Mouse (Mus musculus) ES-E14 (cell line): ENCODE measurements around the gene Prkcz. TPM values are rescaled to one million over a fixed set of nuclear protein-coding genes. Genes with fewer than 3 reads are reported as not detected.

ENCODE experiments used
- DNase-seq: peaks from one replicate; pipeline ENCODE4 v3.0.0-alpha.2; 2013; ENCODE audit warnings: low read depth, low spot score
- H3K27ac ChIP-seq: 2 replicates; pipeline ENCODE4 v1.5.1; 2012; ENCODE audit warnings: low read depth, mild to moderate bottlenecking, low read length, moderate library complexity, mixed read lengths; ENCODE audit not compliant: poor library complexity, insufficient read depth, severe bottlenecking
- H3K36me3 ChIP-seq: 2 replicates; pipeline ENCODE4 v1.6.1; 2012; ENCODE audit warnings: mild to moderate bottlenecking, low read length, moderate library complexity, mixed read lengths; ENCODE audit not compliant: control insufficient read depth, poor library complexity, insufficient read depth, severe bottlenecking
- H3K4me1 ChIP-seq, 2 experiments: fragments of 150-350 bp in 1 of 2; sonication (generic) in 1 of 2; 2 replicates each; pipeline ENCODE4 v1.6.1; 2012; ENCODE audit warnings: low read length in 2 of 2, mild to moderate bottlenecking in 1 of 2, mixed read lengths in 1 of 2; ENCODE audit not compliant: control insufficient read depth in 2 of 2, insufficient read depth in 2 of 2, poor library complexity in 1 of 2
- H3K4me3 ChIP-seq, 2 experiments: fragments of 150-350 bp in 1 of 2; sonication (generic) in 1 of 2; 2 replicates each; pipeline ENCODE4 v1.5.1; 2012; ENCODE audit warnings: low read length in 2 of 2, low read depth in 1 of 2, mild to moderate bottlenecking in 1 of 2, mixed read lengths in 1 of 2; ENCODE audit not compliant: insufficient read depth in 1 of 2, poor library complexity in 1 of 2, severe bottlenecking in 1 of 2
- H3K9ac ChIP-seq: 2 replicates; pipeline ENCODE4 v1.6.1; 2012; ENCODE audit warnings: low read depth, mild to moderate bottlenecking, low read length, mixed read lengths; ENCODE audit not compliant: poor library complexity, insufficient read depth, severe bottlenecking
- H3K9me3 ChIP-seq: fragments of 150-350 bp; sonication (generic); 2 replicates; pipeline ENCODE4 v1.6.1; 2012; ENCODE audit warnings: low read depth, mild to moderate bottlenecking, low read length; ENCODE audit not compliant: control insufficient read depth, insufficient read depth
- CHD2 ChIP-seq: IDR thresholded peaks from 2 replicates; pipeline ENCODE4 v1.6.1; 2014; ENCODE audit warnings: mild to moderate bottlenecking, low read depth, low read length, inconsistent platforms
- HCFC1 ChIP-seq: IDR thresholded peaks from 2 replicates; pipeline ENCODE4 v1.6.1; 2012; ENCODE audit warnings: low read length, inconsistent platforms, borderline replicate concordance; ENCODE audit not compliant: insufficient read depth
- MAFK ChIP-seq: IDR thresholded peaks from 2 replicates; pipeline ENCODE4 v1.6.1; 2014; ENCODE audit warnings: mild to moderate bottlenecking, low read depth, low read length, inconsistent platforms; ENCODE audit not compliant: insufficient read depth
- ZC3H11A ChIP-seq: IDR thresholded peaks from 2 replicates; pipeline ENCODE4 v1.6.1; 2012; ENCODE audit warnings: low read depth, mild to moderate bottlenecking, inconsistent platforms, low read length, borderline replicate concordance
- ZNF384 ChIP-seq: IDR thresholded peaks from 2 replicates; pipeline ENCODE4 v1.6.1; 2012; ENCODE audit warnings: low read depth, low read length, inconsistent platforms
- in situ Hi-C, 2 experiments: fragments of 600-800 bp; cut with MboI; formaldehyde crosslinking; loops; one replicate each; pipeline ENCODE4 v1.15.1; 2025; ENCODE audit warnings: low sequenced_read_pairs in 2 of 2, inconsistent platforms in 1 of 2; ENCODE audit not compliant: unreplicated experiment in 2 of 2
- total RNA-seq: library from RNA; depleted of rRNA; stranded (reverse); fragments of 300-350 nt; gene quantifications from 2 replicates; pipeline ENCODE4 v1.2.3, GENCODE M21; 2012

Prkcz gene
- total RNA-seq, 1 experiment: 17.0 TPM

GRCm38 (mm10) chr4:155277963-155278362 is 83.2 kb downstream of the Prkcz start:
- Histone ChIP-seq H3K4me3 (no peak overlapping the region), H3K4me1 (peaks cover 0 to 9% of the 10 kb centered on the region in 2 experiments; a peak in 1 of 4 replicates), H3K36me3 (no peaks in the 10 kb centered on the region; the same call in 1 of the 2 replicates), H3K9ac (no peak overlapping the region), H3K27ac (no peak overlapping the region), H3K9me3 (no peaks in the 10 kb centered on the region)
- no peak for DNase-seq
- in situ Hi-C loops: no loop called here
- TF ChIP-seq HCFC1: no peak
- TF ChIP-seq MAFK: no peak
- TF ChIP-seq CHD2: no peak
- no peak for TF ChIP-seq ZC3H11A
- TF ChIP-seq ZNF384: no peak

GRCm38 (mm10) chr4:155274851-155275250 is 86.3 kb downstream of the Prkcz start:
- no peak overlapping the region for H3K9ac ChIP-seq
- in situ Hi-C loops: no loop called here
- H3K4me3 ChIP-seq: no peak overlapping the region
- H3K36me3 ChIP-seq: no peaks in the 10 kb centered on the region
- H3K9me3 ChIP-seq: no peaks in the 10 kb centered on the region
- no peak for TF ChIP-seq ZC3H11A
- TF ChIP-seq MAFK: no peak
- TF ChIP-seq ZNF384: no peak
- no peak for TF ChIP-seq HCFC1
- no peak for TF ChIP-seq CHD2
- peaks cover 0 to 9% of the 10 kb centered on the region in 2 experiments; a peak in 1 of 4 replicates for H3K4me1 ChIP-seq
- no peak for DNase-seq
- H3K27ac ChIP-seq: no peak overlapping the region

DNA sequence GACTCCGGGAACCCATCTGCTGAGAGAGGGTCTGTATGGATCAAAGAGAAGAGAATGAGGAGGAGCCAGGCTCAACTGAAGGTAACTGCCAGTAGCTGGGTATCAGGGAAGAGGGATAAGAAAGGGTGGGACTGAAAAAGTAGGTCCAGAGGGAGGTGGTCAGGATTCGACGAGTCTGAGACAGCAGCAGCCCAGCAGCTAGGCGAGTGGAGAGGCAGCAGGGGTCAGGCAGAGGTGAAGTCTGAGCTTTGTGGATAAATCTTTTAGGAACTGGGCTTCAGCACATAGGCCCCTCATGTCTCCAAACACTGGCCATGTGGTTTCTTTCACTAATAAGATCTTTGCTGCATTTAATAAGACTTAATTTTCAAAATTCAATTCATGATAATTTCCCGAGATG is 86.7 kb downstream of the Prkcz start:
- no peak overlapping the region for H3K9ac ChIP-seq
- in situ Hi-C loops: no loop called here
- no peak overlapping the region for H3K4me3 ChIP-seq
- H3K9me3 ChIP-seq: no peaks in the 10 kb centered on the region
- H3K4me1 ChIP-seq: peaks cover 0 to 9% of the 10 kb centered on the region in 2 experiments; a peak in 1 of 4 replicates
- no peaks in the 10 kb centered on the region for H3K36me3 ChIP-seq
- TF ChIP-seq CHD2 (no peak), ZC3H11A (no peak), HCFC1 (no peak), MAFK (no peak), ZNF384 (no peak)
- DNase-seq: no peak
- H3K27ac ChIP-seq: no peak overlapping the region

GRCm38 (mm10) chr4:155268382-155268781 is 92.8 kb downstream of the Prkcz start:
- TF ChIP-seq CHD2 (no peak), MAFK (no peak)
- in situ Hi-C loops: no loop called here
- Histone ChIP-seq H3K4me1 (peaks cover 0 to 8% of the 10 kb centered on the region in 2 experiments; a peak in 2 of 4 replicates), H3K4me3 (no peak overlapping the region), H3K9me3 (no peaks in the 10 kb centered on the region), H3K9ac (no peak overlapping the region), H3K27ac (no peak overlapping the region), H3K36me3 (no peaks in the 10 kb centered on the region)
- DNase-seq: peak; percentile 36

GRCm38 (mm10) chr4:155267639-155268175 is 93.5 kb downstream of the Prkcz start:
- Histone ChIP-seq H3K4me3 (no peak overlapping the region), H3K36me3 (no peaks in the 10 kb centered on the region), H3K9me3 (no peaks in the 10 kb centered on the region), H3K9ac (no peak overlapping the region), H3K4me1 (peaks cover 0 to 8% of the 10 kb centered on the region in 2 experiments; a peak in 2 of 4 replicates), H3K27ac (no peak overlapping the region)
- TF ChIP-seq CHD2 (no peak), ZNF384 (no peak), MAFK (no peak), HCFC1 (no peak), ZC3H11A (no peak)
- in situ Hi-C loops: no loop called here
- DNase-seq: no peak
